Mouse (Mus musculus) cortical plate, adult 2 months (tissue): ENCODE results near the gene Mag.

Source experiments
- CTCF ChIP-seq: fragments of 200-500 bp; IDR thresholded peaks from 2 replicates; pipeline ENCODE4 v1.5.1; 2011; ENCODE audit warnings: mild to moderate bottlenecking, control low read depth, low read length; ENCODE audit not compliant: insufficient read depth; ENCODE audit errors: extremely low read depth
- POLR2A ChIP-seq: fragments of 200-500 bp; IDR thresholded peaks from 2 replicates; pipeline ENCODE4 v1.6.1; 2011; ENCODE audit warnings: mild to moderate bottlenecking, low read length, control low read depth; ENCODE audit not compliant: insufficient read depth; ENCODE audit errors: extremely low read depth

GRCm38 (mm10) chr7:30957367-30957783 lies 42.7 kb upstream of the Mag start:
- TF ChIP-seq CTCF: no peak
- TF ChIP-seq POLR2A: peak; percentile 77
